Mouse (Mus musculus) olfactory bulb, adult 2 months (tissue): Measurements from ENCODE around the gene Vma21.

Source experiments
- CTCF ChIP-seq: fragments of 200-500 bp; IDR thresholded peaks from 2 replicates; pipeline ENCODE4 v1.5.1; 2012; ENCODE audit warnings: low read depth, mild to moderate bottlenecking, low read length, moderate library complexity; ENCODE audit not compliant: insufficient read depth
- POLR2A ChIP-seq: fragments of 200-500 bp; IDR thresholded peaks from 2 replicates; pipeline ENCODE4 v1.6.1; 2012; ENCODE audit warnings: mild to moderate bottlenecking, low read depth, low read length, moderate library complexity; ENCODE audit not compliant: insufficient read depth

DNA sequence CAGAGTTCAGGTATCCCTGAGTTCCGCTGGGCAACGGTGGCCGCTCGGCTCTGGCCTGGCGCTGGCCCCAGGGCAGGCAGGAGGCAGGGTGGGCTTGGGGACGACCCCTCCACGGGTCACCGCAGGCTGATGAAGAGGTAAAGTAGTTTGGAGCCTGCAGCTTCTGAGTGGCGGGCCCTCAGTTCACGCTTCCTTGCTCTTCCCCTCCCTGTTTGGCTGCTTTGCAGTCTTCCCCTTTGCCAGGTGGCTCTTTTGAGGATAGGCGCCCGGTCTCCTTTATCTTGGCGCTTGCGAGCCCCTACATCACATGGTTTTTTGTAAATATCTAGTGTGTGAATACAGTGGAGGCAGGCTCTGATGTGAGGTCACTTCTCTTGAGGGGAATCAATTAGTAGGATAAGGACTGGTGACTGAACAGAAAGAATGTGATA is 1.2 kb downstream of the Vma21 start:
- TF ChIP-seq CTCF (no peak), POLR2A (no peak)
